Mouse (Mus musculus) hindbrain, embryonic 14.5 days (tissue): ENCODE measurements around the gene Brpf1. TPM values are rescaled to one million over a fixed set of nuclear protein-coding genes. Genes with fewer than 3 reads are reported as not detected.
A peak's percentile ranks its signal among the peaks of the same experiment; 100 is the strongest.

Source experiments
- ATAC-seq: fragments of 200-750 bp; cut with Nextera tagmentation; 2 replicates; pipeline ENCODE4 v1.8.0; 2017; ENCODE audit warnings: moderate number of reproducible peaks, mild to moderate bottlenecking, moderate TSS enrichment, moderate library complexity; ENCODE audit not compliant: low FRiP score
- DNase-seq: peaks from one replicate; pipeline ENCODE4 v3.0.0-alpha.2; 2015; ENCODE audit warnings: low spot score
- H3K27ac ChIP-seq: fragments of 300-500 bp; sonication (generic); 2 replicates; pipeline ENCODE4 v1.5.1; 2014; ENCODE audit warnings: mild to moderate bottlenecking, moderate library complexity
- H3K27me3 ChIP-seq: fragments of 300-500 bp; sonication (generic); 2 replicates; pipeline ENCODE4 v1.6.1; 2014; ENCODE audit warnings: mild to moderate bottlenecking, low read length, mixed read lengths; ENCODE audit not compliant: control insufficient read depth, insufficient read depth
- H3K36me3 ChIP-seq: fragments of 300-500 bp; sonication (generic); replicated peaks from 2 replicates; pipeline ENCODE4 v1.6.1; 2014; ENCODE audit not compliant: control insufficient read depth, insufficient read depth
- H3K4me1 ChIP-seq: fragments of 300-500 bp; sonication (generic); replicated peaks from 2 replicates; pipeline ENCODE4 v1.6.1; 2014; ENCODE audit warnings: antibody characterized with exemption, low read length, mixed read lengths; ENCODE audit not compliant: control insufficient read depth, insufficient read depth
- H3K4me2 ChIP-seq: fragments of 300-500 bp; sonication (generic); replicated peaks from 2 replicates; pipeline ENCODE4 v1.6.1; 2014; ENCODE audit warnings: mild to moderate bottlenecking, moderate library complexity
- H3K4me3 ChIP-seq: fragments of 300-500 bp; sonication (generic); replicated peaks from 2 replicates; pipeline ENCODE4 v1.5.1; 2014; ENCODE audit warnings: mild to moderate bottlenecking, low read length
- H3K9ac ChIP-seq: fragments of 300-500 bp; sonication (generic); 2 replicates; pipeline ENCODE4 v1.6.1; 2014
- H3K9me3 ChIP-seq: fragments of 300-500 bp; sonication (generic); 2 replicates; pipeline ENCODE4 v1.6.1; 2016; ENCODE audit warnings: low read length; ENCODE audit not compliant: control insufficient read depth
- WGBS: fragments of 180-500 bp; shearing (Covaris S2); extraction: QIAGEN DNeasy Blood & Tissue Kit; methylation state at CpG from one replicate; pipeline ENCODE4 v1.1.7; 2014; 5-methylcytosine and 5-hydroxymethylcytosine counted together
- polyA plus RNA-seq: library from polyadenylated mRNA; unstranded; fragments of >200 nt; fragmentation: Nextera tagmentation; extraction: Ambion mirVana; gene quantifications from 2 replicates; pipeline ENCODE4 v1.2.1, GENCODE M21; 2014

The Brpf1 gene
- polyA plus RNA-seq, 1 experiment from 2014 or later = 18.1 TPM

DNA sequence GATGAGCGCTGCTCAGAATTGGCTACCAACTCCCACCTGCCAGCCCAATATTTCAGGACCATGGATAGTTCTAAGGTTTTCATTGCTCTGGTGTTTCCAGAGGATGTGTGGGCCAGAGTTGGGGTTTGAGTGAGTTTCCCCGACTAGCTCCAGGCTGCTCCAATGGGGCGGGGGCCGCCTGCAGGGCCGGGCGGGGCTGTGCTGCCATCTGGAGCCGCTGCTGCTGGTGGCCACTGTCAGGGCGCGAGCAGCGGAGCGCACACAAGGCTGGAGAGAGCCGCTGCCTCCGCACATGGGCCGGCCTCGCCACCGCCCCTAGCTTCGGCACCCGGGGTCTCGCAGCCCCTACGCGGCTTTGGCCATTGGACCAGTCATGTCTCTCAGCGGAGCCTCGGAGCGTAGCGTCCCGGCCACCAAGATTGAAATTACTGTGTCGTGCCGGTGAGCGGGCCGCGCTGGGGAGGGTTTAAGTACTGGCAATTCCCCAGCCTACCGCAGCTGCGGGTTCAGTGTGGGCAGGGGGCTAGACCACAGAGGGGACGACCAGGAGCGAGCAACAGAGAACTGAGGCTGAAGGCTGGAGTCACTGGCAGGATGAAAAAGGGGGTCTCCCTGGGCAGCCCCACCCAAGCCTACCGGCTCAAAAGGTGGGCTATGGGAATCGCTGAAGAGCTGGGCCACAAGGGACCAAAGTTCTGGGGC is 24.7 kb upstream of the Brpf1 start, which contains the start of gene Cpne9:
TSS of gene Cpne9 (plus strand) at position 207 of the 702 bp plus-strand sequence.
- peak; percentile 71 for ATAC-seq
- Histone ChIP-seq H3K4me2 (peak within 1 kb of the TSS; percentile 68), H3K36me3 (peaks cover 23% of the 10 kb centered on the region), H3K27ac (no peak within 1 kb of the TSS), H3K27me3 (peaks cover 44% of the 10 kb centered on the region), H3K4me3 (peak within 1 kb of the TSS; percentile 36), H3K9ac (peak within 1 kb of the TSS; percentile 64), H3K4me1 (peaks cover 15% of the 10 kb centered on the region), H3K9me3 (no peaks in the 10 kb centered on the region)
- WGBS = 2% methylated on average over 37 of the region's 37 CpGs
- peak; percentile 53 for DNase-seq

DNA sequence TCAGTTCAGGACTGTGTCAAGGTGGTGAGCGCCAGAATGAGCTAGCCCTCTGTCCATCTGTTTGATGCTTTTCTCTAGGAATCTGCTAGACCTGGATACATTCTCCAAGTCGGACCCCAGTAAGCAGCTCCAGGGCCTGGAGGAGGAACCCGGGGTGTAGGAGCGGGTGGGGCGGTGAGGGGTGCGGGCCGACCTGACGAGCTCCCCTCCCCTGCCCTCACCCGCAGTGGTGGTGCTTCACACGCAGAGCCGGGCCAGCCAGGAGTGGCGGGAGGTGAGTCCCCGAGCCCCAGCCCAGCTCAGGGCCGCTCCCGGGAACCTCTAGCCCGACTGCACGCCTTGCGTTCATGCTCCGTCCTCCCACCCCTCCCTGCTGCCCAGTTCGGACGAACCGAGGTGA is 24.0 kb upstream of the Brpf1 start:
- Histone ChIP-seq H3K9ac (peak overlapping the region; percentile 52), H3K27ac (no peak overlapping the region), H3K4me1 (peaks cover 15% of the 10 kb centered on the region), H3K4me3 (peak overlapping the region; percentile 36), H3K9me3 (no peaks in the 10 kb centered on the region), H3K27me3 (peaks cover 44% of the 10 kb centered on the region), H3K4me2 (peak overlapping the region; percentile 68), H3K36me3 (peaks cover 19% of the 10 kb centered on the region)
- DNase-seq (no peak), ATAC-seq (no peak; the same call in 1 of the 2 replicates)
- under 1% methylated on average over 22 of the region's 22 CpGs for WGBS

DNA sequence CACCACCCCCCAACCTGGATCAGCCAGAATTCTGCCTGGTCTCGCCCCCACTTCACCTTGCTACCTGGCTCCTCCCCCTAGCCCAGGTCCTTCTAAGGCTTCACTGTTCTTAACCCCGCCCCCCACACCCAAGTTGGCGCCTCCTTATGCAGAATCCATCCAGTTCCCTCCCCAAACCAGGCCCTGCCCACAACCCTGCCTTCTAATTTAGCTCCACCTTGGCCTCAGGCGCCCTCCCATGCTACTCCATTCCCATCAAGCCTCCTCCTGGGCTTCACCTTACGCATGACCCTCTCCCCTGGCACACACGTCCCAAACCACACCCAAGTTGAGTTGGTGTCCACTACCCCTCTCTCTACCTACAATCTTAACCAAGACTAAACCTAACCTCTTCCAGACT is 23.4 kb upstream of the Brpf1 start:
- Histone ChIP-seq H3K4me1 (peaks cover 15% of the 10 kb centered on the region), H3K4me3 (no peak overlapping the region; the same call in 1 of the 2 replicates), H3K9me3 (no peaks in the 10 kb centered on the region), H3K27me3 (peaks cover 44% of the 10 kb centered on the region), H3K9ac (no peak overlapping the region), H3K36me3 (peaks cover 15% of the 10 kb centered on the region), H3K27ac (no peak overlapping the region), H3K4me2 (peak overlapping the region; percentile 68)
- WGBS = 8% methylated on average over 6 of the region's 6 CpGs
- ATAC-seq (no peak), DNase-seq (no peak)

DNA sequence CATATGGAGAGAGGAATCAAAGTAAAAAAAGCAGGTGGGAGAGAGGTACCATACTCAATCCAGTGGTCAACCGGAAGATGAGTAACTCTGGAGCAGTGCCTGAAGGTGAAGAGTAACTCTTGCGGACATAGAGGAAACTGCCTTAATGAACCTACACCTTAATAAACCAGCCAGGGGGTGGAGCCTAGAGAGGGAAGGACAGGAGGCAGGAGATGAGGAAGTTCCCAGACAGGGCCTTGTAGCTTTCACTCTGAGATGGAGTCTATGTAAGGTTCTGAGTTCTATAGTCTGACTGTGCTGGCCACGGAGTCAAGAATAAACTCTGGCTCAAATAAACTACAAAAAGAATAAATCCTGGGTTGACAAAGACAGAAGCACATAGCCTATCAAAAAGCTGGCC is 22.0 kb upstream of the Brpf1 start:
- ATAC-seq (no peak), DNase-seq (no peak)
- no peak overlapping the region for H3K27ac ChIP-seq
- peaks cover 8% of the 10 kb centered on the region for H3K36me3 ChIP-seq
- no peaks in the 10 kb centered on the region for H3K9me3 ChIP-seq
- H3K4me1 ChIP-seq = peaks cover 15% of the 10 kb centered on the region
- H3K4me2 ChIP-seq = no peak overlapping the region
- peaks cover 44% of the 10 kb centered on the region for H3K27me3 ChIP-seq
- no peak overlapping the region for H3K4me3 ChIP-seq
- no peak overlapping the region for H3K9ac ChIP-seq
- 83% methylated on average over 3 of the region's 3 CpGs for WGBS

DNA sequence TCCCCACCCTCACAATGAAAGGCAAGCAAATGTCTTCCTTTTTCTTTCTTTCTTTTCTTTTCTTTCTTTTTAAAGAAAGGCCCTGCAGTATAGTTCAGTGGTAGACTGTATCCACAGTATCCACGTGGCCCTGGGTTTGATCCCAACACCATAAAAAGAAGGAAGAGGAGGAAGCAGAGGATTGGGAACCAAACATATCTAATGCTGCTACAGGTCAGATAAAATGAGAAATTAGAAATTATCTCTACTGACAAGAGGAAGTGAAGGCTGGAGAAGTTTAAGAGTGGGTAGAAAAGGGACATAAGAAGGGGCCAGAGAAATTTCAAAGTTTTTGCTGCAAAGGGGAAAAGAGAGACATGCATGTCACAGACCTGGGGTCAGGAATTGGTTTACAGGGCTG is 20.6 kb upstream of the Brpf1 start:
- ATAC-seq = no peak
- Histone ChIP-seq H3K27me3 (peaks cover 38% of the 10 kb centered on the region), H3K27ac (no peak overlapping the region), H3K9me3 (no peaks in the 10 kb centered on the region), H3K4me3 (no peak overlapping the region), H3K9ac (no peak overlapping the region), H3K4me1 (peaks cover 15% of the 10 kb centered on the region), H3K4me2 (no peak overlapping the region), H3K36me3 (no peaks in the 10 kb centered on the region)
- 69% methylated on average over 1 of the region's 1 CpGs for WGBS
- no peak for DNase-seq

DNA sequence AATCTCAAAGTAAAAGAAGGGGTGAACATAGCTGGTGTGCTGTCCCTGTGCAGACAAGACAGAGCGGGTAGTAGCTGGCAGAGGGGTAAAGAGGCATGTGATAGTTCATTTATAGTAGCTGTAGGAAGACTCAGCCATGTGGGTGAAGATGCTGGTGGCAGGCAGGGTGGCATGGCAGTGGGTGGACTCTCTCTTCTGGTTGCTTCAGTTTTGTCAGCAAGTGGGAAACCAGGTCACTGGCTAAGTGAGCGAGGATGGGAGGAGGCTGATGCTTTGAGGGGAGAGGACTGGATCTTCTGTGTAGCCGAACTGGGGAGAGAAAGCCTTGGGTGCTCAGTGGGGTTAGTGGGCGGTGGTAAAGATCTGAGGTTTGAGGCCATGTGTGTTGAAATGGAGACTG is 19.7 kb upstream of the Brpf1 start:
- H3K9me3 ChIP-seq = no peaks in the 10 kb centered on the region

DNA sequence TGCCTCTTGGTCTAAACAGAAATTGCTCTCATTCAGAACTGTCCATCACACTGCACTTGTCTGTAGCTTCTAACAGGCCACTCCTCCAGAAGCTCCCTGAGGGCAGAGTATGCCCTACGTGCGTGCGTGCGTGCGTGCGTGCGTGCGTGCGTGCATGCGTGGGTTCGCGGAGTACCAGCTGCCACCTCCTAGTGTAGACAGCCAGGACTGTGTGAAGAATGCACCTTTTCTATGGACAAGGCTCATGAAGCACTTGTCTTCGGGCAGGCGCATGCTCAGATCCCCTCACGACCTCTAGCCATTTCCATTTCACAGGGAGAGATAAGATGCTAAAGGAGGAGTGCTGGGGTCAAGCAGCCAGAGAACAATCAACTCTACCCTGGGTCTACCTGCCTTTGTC is 17.6 kb upstream of the Brpf1 start:
- WGBS = 92% methylated on average over 15 of the region's 15 CpGs
- DNase-seq = no peak

More for the DNA sequence above, 19.7 kb upstream of the Brpf1 start:
- ATAC-seq (no peak), DNase-seq (no peak)
- no peak overlapping the region for H3K4me2 ChIP-seq
- 66% methylated on average over 4 of the region's 4 CpGs for WGBS
- no peaks in the 10 kb centered on the region for H3K36me3 ChIP-seq
- H3K27ac ChIP-seq = no peak overlapping the region
- H3K9ac ChIP-seq = no peak overlapping the region
- peaks cover 29% of the 10 kb centered on the region for H3K27me3 ChIP-seq
- H3K4me1 ChIP-seq = peaks cover 9% of the 10 kb centered on the region
- H3K4me3 ChIP-seq = no peak overlapping the region

DNA sequence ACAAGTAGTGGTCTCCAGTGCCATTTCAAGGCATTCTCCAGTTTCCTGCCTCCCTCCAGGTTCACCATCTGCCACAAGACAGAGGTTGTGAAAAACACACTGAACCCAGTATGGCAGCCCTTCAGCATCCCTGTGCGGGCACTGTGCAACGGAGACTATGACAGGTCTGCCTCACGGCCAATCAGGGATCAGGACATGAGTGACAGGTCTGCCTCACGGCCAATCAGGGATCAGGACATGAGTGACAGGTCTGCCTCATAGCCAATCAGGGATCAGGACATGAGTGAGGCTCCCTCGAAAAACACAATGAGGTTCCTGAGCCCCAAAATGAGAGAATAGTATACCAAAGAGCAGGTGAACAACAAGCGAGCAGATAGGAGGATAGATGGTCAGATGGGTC is 16.6 kb upstream of the Brpf1 start:
- Histone ChIP-seq H3K4me2 (no peak overlapping the region), H3K9ac (no peak overlapping the region), H3K4me3 (no peak overlapping the region), H3K9me3 (no peaks in the 10 kb centered on the region), H3K36me3 (no peaks in the 10 kb centered on the region), H3K27me3 (no peaks in the 10 kb centered on the region), H3K27ac (no peak overlapping the region), H3K4me1 (no peaks in the 10 kb centered on the region)
- ATAC-seq (no peak), DNase-seq (no peak)
- WGBS = 73% methylated on average over 6 of the region's 6 CpGs

More for the DNA sequence above, 17.6 kb upstream of the Brpf1 start:
- no peak overlapping the region for H3K4me2 ChIP-seq
- no peaks in the 10 kb centered on the region for H3K9me3 ChIP-seq
- no peak overlapping the region for H3K4me3 ChIP-seq
- H3K36me3 ChIP-seq = no peaks in the 10 kb centered on the region
- H3K9ac ChIP-seq = no peak overlapping the region
- H3K27me3 ChIP-seq = peaks cover 8% of the 10 kb centered on the region
- ATAC-seq = no peak
- H3K27ac ChIP-seq = no peak overlapping the region
- no peaks in the 10 kb centered on the region for H3K4me1 ChIP-seq

DNA sequence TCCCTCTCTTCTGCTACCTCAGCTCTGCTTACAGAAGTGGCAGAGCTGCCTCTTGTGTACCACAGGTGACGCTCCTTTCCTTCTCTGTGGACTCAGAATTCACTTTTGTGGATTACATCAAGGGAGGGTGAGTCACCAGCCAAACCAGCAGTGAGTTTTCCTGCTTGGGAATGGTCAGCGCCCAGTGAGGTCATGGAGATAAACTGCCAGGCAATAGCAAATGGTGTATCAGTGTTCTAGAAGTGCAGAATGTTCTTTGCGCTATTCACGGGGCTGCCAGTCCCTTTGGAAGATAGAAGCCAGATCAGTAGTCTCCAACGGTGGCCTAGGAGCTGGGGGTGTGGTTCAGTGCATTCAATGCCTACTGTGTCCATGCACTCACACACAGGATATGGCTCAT is 14.0 kb upstream of the Brpf1 start:
- H3K4me2 ChIP-seq = no peak overlapping the region
- H3K36me3 ChIP-seq = no peaks in the 10 kb centered on the region
- no peak overlapping the region for H3K9ac ChIP-seq
- no peaks in the 10 kb centered on the region for H3K9me3 ChIP-seq
- H3K27ac ChIP-seq = no peak overlapping the region
- ATAC-seq = no peak
- no peak for DNase-seq
- H3K4me1 ChIP-seq = no peaks in the 10 kb centered on the region
- H3K4me3 ChIP-seq = no peak overlapping the region
- no peaks in the 10 kb centered on the region for H3K27me3 ChIP-seq
- 79% methylated on average over 5 of the region's 5 CpGs for WGBS
